Mouse (Mus musculus) lung, postnatal 25 days (tissue): ENCODE data around the gene Psmd13.

ENCODE experiments used
- DNase-seq: peaks from one replicate; pipeline ENCODE4 v3.0.0; 2022; ENCODE audit warnings: low spot score

Gene Psmd13

GRCm38 (mm10) chr7:140907131-140907530, 25.4 kb downstream of the Psmd13 start:
- DNase-seq, result no peak

- DNase-seq, result no peak
Measured at GRCm38 (mm10) chr7:140907697-140908096, 25.9 kb downstream of the Psmd13 start.

- DNase-seq, result no peak
Measured at GRCm38 (mm10) chr7:140908181-140908580, 26.4 kb downstream of the Psmd13 start.

GRCm38 (mm10) chr7:140908634-140909107, 26.9 kb downstream of the Psmd13 start:
- DNase-seq, result peak; percentile 83

GRCm38 (mm10) chr7:140912293-140912692, 30.5 kb downstream of the Psmd13 start:
- no peak for DNase-seq

GRCm38 (mm10) chr7:140912846-140913482, 31.2 kb downstream of the Psmd13 start:
- no peak for DNase-seq

GRCm38 (mm10) chr7:140914031-140914690, 32.4 kb downstream of the Psmd13 start:
- DNase-seq, result no peak

- DNase-seq, result no peak
Measured at GRCm38 (mm10) chr7:140919911-140920310, 38.1 kb downstream of the Psmd13 start.

GRCm38 (mm10) chr7:140920418-140921029, 38.8 kb downstream of the Psmd13 start, which contains the start of gene Nlrp6:
TSS of gene Nlrp6 (plus strand) at chr7:140920902.
- DNase-seq, result no peak

- DNase-seq, result no peak
Measured at GRCm38 (mm10) chr7:140921225-140921975, 39.6 kb downstream of the Psmd13 start.

GRCm38 (mm10) chr7:140922398-140923069, 40.8 kb downstream of the Psmd13 start:
- DNase-seq, result no peak

GRCm38 (mm10) chr7:140923070-140923775, 41.5 kb downstream of the Psmd13 start:
- DNase-seq, result no peak

GRCm38 (mm10) chr7:140927181-140927580, 45.4 kb downstream of the Psmd13 start:
- no peak for DNase-seq

GRCm38 (mm10) chr7:140938436-140938835, 56.7 kb downstream of the Psmd13 start:
- no peak for DNase-seq

GRCm38 (mm10) chr7:140938896-140939295, 57.1 kb downstream of the Psmd13 start:
- DNase-seq, result no peak

GRCm38 (mm10) chr7:140939669-140940171, 58.0 kb downstream of the Psmd13 start:
- peak; percentile 62 for DNase-seq

- DNase-seq, result peak; percentile 91
Measured at GRCm38 (mm10) chr7:140941222-140942051, 59.7 kb downstream of the Psmd13 start, which contains the start of gene Pgghg. TSS of gene Pgghg (plus strand) at chr7:140941391.

- DNase-seq, result no peak
Measured at GRCm38 (mm10) chr7:140942341-140942740, 60.6 kb downstream of the Psmd13 start.

GRCm38 (mm10) chr7:140942811-140943210, 61.0 kb downstream of the Psmd13 start:
- no peak for DNase-seq

GRCm38 (mm10) chr7:140943356-140943755, 61.6 kb downstream of the Psmd13 start:
- no peak for DNase-seq
